Mouse (Mus musculus) 416B (cell line): ENCODE results near the gene Tnr.
A peak's percentile ranks its signal among the peaks of the same experiment; 100 is the strongest.

Source experiments
- DNase-seq: peaks from one replicate; pipeline ENCODE4 v3.0.0; 2011; ENCODE audit warnings: low read depth

Gene Tnr

DNA sequence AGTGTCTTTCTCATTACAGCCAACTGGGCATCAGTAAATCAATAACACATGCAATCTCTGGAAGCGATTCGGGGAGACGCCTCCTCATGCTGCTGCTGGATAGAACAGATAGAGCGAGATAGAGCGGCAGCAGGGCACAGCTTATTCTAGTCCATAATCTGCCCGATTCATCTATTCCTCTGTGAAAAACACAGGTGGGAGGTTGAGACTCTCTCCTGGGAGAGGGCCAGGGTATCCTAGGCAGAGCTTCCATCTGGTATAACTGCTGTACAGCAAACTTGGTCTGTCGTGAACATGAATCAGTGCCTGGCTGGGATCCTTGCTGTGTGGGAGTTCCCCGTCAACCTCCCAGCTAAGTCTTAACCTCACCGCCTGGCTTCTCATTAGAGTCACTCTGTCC, 193.4 kb downstream of the Tnr start:
- DNase-seq: no peak

DNA sequence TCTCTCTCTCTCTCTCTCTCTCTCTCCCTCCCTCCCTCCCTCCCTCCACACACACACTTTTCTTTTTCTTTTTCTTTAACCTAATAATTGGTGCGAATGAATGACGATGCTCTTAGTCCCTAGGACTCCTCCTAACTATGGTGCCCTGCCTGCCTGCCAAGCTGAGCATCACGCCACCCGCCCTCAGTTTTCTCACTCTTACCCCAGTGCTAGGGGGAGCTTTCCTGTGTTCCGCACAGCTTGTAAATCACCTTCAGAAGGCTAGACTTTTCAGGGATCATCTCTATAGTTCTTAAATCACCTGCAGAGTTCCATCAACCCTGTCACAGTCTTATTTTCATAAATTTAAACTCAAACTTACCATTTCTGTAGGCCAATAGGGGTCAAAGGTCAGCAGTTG, 200.2 kb downstream of the Tnr start:
- no peak for DNase-seq

DNA sequence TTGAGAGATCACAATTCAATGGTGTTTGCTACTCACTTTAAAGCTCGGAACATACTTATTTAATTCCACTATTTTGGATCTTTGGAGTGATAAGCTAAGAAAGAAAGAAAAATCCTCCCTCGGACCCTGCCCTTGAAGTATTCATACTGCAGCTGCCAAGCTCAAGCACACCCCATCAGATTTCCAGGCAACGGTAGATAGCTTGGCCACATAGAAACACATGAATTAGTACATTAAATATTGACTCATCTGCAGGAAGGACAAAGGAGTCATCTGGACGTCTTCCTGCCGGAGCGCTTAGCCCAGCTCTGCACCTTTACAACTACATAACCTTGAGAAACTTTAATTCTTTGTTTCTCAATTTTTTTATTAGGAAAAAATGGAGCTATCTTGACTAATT, 205.7 kb downstream of the Tnr start:
- DNase-seq: no peak

DNA sequence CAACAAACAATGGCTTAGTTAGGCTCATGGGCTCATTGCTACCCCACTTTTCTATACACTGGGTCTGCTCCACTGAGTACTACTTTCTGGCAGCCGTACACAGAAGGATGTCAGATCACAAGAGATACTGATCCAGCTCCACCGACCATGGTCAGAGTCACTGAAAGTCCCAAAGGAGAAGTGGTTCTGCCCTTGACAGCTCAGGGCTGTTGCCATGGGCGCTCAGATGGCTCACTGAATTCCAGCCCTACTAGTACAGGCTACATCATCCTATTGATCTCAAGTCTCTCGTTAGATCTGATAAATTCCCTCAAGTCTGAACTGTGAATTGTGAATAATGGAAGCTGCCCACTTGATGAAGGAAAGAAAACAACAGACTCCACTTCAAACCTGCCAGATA, 207.3 kb downstream of the Tnr start:
- DNase-seq: no peak

DNA sequence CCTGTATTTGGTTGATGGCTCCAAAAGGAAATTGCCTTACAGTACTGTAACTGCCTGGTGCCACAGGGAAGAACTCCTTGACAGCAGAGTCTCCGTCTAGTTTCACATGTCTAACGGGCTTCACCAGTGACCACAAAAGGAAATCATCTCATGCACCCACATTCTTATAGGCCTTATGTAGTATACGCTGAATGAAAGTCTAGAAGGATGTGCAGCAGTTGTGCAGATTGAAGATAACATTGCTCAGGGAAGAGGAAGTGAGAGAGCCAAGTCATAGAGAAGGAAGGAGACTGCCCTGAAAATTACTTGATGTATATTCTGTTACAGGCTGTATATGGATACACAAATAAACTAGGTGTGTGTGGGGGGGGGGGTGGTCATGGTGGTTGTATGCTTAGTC, 211.5 kb downstream of the Tnr start:
- DNase-seq: peak; percentile 92

DNA sequence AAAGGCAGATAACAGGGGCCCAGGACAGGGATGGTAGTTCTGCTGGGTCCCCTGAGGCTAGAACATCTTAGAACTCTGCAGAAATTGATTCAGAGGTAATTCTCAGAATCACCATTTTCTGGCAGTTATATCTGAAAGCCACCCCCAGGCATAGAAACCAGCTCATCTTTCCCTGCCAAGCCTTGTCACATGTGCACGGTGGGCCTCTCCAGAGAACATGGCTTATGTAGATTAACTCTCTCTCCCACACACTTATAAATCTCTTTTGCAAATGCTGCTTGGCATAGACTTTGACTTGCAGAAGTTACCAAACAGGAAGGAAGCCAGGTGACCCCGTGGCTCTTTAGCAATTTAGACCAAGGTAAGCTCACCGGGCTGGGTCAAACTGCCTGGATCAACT, 215.9 kb downstream of the Tnr start:
- DNase-seq: no peak

DNA sequence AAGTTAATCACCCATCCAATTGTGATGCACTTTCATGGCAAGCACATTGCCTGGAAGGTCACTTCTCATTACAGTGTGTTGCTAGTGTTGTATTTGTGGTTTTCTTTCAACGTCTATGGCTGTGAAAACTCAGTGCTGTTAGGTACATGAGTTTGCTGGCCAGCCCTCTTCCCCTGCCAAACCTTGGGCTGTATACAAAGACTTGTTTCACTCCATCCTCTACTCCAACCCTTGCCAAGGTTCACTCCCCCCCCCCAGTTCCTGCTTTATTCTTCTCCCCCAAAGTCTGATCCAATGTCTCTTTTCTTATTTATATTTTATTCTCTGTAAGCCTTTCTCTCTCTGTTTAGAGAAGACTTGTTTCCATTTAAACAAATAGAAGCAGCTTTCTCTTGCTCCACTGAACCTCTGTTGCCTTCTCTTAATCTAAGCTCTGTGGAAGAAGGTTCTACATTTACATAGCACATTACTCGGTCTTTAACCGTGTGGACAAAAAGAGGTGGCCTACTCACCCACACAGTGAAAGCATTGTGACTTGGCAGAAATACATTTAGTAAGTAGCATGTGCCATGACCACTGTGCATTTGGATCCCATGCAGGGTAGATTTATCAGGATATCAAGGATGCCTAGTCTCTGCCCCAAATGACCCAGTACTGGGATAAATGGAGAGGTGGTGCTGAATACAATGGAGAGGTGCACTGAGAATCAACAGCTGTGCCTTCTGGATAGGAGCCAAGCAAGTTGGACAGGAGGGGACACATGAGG, 217.9 kb downstream of the Tnr start:
- DNase-seq: no peak

DNA sequence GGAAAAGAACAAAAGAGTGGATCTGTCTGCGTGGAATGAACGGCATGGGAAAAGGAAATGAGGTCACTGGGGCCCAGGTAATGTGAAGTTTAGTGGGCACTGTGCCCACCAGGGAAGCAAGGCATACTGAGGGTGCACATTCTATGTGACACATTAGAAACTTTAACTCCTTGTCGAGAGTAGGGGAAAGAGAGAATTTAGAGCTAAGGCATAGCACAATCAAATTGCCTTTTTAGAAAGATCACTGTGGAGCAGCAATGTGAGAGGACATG, 218.4 kb downstream of the Tnr start:
- DNase-seq: no peak

DNA sequence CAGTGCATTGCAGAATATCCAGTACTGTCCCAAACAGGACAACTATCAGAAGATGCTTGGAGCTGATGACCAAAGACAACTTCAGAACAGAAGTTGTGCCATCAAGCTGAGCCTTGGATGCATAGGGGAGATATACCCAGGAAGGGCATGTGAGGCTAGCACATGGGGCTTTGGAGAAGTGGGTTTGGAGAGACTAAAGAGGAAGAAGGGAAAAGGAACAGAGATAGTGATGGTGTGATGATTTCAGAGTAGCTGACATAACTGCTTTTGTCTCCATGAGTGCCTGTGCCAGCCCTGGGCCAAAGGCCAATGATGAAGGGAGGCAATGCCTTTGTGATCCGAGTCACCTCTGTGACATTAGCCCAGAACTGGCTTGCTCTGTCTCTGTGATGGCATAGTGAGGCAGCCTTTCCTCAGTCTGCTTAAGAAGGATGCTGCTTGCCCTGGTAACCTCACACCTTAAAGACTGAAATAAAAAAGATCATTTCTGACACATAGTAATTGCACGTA, 220.2 kb downstream of the Tnr start:
- DNase-seq: no peak

DNA sequence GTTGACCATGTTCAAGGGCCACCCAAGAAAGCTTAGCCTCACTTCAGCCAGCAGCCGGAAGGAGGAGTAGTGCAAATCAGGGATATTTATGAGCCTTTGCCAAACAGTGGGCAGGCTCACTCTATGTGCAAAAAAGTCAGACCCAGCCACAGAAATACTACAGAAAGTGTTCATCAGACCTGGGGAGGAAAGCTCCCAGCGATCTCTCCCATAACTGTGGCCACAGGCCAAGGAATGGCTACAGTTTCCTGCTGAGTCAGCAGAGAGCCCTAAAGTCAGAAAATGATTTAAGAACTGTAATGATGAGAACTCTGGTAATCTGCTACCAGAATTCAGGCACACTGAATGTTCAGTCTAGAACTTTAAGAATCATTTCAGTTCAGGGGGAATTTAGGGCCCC, 221.7 kb downstream of the Tnr start:
- DNase-seq: no peak

DNA sequence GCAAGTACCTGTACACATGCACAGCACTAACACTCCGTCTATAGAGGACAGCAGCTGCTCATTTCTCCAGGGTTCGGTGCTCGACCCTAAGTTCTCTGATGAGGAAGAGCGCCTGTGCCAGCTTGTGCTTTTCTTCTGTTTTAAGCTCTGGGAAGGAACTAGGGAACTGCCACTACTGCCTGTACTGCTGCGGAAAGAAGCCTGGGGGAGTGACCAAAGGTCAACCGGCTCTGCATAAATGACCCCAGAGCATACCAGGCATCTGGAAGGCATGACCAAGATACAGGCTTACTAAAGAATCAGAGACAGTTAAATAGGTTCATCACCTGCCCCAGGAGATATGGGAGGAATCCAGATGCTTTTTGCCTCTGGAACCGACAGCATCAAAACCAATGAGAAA, 224.4 kb downstream of the Tnr start:
- DNase-seq: no peak

DNA sequence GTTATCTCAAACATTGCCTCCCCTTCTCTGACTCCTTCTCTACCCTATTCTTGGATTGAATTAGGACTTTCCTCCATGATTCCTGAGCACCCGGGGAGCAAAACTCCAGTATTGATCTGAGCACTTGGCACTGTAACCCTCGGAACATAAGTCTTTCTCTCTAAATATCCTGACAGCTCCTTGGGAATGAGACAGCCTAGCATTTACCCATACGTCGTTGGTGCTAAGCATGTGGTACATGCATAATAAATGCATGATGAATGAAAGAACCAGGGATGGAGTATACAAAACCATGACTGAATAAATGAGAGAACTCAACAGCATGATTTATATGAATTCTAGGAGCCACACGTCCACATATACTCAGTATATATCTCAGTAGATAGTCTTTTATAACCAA, 226.8 kb downstream of the Tnr start:
- DNase-seq: no peak

DNA sequence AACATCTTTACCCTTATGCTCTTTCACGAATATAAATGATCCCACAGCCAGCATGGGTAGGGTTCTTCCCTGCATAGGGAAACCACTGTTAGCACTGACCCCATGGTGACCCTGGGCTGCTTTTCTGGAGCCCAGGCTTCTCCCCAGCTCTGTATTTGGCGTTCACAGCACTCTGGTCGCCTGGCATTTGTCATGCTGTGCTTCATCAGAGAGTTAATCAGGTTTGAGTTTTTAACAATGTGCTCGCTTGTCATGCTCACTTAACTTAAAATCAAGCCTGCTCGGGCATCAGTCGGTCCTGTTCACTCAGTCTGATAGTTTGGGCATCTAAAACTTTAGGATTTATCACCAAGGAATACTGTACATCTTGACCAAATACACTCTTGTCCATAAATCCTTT, 227.3 kb downstream of the Tnr start:
- no peak for DNase-seq

DNA sequence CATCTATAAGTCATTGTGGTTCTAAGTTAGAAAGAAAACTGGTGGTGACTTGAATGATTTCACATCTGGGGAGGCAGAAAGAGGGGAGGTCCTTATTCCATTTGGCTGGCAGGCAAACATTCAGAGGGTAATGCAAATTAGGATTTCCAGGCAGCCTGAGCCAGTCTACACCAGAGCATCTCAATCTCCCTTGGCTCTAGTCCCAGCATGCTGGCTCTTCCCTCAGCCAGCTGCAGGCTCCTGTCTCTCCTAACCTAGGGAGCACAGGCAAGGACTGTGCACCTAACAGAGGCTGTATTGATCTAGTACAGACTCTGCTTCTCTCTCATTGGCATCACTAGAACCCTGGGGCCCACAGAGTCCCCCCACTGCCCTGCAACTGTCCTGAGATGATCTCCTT, 237.4 kb downstream of the Tnr start:
- no peak for DNase-seq

DNA sequence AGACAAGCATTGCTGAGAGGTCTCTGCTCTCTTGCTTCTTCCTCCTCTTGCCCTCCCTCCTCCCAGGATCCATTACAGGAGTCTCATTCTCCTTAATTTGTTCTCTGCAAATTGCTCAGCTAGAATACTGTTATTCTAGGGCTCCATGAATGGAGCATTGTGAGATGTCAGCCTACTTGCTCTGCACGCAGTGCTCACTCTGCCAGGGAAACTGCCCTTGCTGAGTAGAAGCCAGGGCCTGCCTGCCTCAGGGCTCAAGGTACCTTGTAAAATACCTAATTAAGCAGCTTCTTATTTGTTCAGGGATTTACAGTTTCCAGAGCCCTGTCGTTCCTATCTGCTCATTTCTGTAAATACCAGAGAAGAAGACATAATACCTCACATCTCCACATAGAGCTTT, 240.3 kb downstream of the Tnr start:
- DNase-seq: no peak

DNA sequence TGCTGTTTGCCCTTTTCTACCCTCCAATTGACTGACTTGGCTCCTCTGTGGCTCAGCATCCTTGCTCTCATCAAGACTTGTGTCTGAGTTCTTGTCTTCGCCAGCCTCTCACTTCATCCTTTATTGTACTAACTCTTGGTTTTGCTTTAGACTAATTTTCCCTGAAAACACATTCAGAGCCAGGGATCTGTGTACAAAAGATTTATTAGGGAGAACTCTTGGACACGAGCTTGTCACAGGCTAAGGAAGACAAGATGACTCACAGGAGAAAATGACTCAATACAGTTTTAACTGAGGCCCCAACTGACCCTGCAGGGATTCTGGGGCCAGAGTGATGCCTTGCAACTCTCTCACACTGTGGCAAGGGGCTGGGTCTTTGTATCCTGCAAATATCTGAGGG, 241.3 kb downstream of the Tnr start:
- no peak for DNase-seq

DNA sequence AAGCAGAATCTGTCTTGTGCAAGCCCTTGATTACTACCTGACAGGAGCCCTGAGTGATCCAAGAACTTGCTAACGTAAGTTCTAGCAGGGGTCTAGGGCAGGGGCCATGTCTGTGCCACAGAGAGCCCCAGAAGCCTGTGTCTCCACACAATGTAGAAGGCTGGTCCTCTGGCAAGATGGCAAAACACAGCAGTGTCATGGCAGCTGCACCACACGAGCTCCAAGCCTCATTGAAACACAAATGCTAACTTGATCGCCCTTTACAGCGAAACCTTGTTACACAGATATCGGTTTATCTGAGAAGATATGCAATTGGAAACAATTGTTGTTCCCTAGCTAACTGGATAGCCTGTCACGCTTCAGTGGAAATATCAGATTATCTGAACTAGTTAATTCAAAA, 246.4 kb downstream of the Tnr start:
- no peak for DNase-seq

DNA sequence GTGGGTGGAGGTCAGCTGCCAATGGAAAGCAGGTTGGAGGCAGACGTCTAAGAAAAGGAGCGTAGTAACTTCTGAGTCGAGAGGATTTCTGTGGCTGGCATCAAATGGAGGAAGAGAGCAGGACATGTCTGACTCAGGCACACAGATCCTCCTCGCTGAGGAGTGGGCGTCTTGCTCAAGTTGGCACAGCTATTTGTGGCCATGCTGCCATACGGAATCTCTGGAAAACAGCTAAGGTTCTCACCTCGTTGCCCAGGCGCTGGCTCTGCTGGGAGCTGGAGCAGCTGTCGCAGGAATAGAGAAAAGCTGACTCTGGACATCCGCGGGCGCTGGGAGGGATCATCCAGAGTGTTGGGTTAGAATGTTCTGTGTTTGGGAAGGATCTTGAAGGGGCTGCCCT, 250.1 kb downstream of the Tnr start:
- no peak for DNase-seq

DNA sequence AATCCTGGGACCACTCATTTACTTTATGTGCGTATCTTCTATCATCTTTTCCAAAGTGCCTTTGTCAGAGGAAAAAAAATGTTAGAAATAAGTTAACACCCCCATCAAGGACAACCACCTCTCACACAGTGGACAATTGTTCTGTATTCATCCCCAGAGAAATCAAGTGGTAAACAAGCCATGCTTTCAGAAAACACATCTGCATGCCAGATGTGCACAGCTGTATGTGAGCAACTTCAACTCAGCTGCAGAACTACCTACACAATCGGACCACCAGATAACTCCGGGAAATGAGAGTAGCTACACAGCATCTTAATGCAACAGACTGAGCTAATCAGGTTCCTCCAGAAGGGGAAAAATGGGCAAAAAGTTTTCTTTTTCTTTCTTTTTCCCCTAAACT, 251.6 kb downstream of the Tnr start:
- DNase-seq: no peak

DNA sequence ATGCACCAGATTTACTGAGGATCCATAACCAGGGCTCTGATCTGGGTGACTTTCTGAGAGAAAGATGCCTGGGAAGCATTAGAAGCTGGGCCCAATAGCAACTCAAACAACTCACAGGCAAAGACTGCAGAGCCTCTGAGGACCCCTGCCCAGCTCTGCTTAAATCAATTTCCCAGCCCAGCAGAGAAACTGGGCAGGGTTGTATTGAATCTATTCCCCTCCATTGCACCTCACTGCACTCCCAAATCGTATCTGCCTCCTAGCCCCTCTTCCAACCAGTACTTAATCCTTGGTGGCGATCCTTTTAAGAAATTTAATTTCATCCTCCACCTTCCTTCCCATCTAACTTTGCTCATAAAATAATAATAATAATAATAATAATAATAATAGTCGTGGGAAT, 253.5 kb downstream of the Tnr start:
- no peak for DNase-seq

DNA sequence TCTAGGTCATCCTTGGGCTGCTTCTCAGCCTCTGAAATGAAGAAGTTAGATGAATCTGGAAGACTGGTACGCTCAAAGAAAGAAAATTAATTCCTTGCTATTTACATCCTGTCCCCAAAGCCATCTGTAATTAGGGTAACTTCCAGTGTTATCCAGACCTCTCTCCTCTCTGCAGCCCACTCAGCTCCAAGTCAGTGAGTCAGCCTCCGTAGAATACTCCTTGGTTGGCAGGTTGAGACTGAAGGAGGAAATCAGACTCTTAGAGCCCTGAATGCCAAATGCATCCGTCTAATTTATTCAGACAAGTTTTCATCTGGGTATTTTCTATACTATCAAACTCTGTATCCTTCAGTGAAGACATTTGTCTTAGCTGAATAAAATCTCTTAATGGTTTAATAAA, 255.9 kb downstream of the Tnr start:
- DNase-seq: no peak

DNA sequence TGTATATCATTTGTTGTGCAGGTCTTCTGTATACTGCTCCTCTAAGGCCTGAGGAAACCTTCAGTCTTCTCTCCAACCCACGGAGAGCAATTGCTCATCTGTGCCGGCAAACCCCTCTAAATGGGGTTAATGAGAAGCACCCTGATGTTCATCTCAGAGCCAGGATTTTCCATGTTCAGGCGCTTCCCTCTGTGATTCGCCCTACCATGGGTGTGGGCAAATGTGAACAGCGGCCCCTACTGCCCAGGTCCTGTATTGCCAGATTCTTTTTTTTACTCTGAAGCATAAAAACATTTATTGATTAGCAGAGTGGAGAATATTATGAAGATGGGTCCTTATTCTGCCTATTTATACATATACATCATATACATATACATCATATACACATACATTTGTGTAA, 260.3 kb downstream of the Tnr start:
- DNase-seq: peak; percentile 22

DNA sequence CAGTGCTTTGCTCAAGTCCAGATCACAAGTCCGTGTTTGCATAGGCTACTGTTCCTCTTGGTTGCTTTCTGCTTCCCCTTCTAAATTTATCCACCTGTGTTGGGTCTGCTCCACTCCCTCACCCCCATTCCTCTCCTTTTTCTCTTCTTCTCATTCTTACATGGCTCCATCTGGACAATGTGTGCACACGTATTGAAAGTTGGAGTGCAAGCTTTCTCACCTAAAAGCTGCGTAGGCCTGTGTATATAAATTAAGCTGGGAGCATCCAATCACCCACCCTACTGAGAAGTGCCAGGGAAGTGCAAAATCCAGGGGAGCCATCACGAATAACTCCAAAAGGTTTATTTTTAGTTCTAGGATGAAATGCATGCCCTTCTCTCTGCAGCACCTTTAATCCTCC, 264.7 kb downstream of the Tnr start:
- DNase-seq: no peak

DNA sequence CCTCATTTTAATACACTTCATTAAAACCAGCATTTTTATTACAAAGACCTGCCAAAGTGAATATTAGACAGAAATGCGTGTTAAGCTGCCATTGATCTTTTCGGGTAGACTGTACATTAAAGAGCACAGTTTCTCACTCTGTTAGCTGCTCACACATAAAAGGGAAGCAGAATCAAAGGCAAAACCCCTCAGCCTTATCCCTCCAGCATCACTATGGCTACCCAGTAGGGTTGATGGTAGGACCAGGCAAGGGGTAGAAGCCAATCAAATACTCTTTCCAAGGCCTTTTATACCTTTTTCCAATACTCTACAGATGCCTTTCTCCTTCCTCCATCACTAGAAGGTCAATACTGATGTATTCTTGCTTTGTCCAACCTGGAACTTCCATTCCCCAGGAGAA, 269.0 kb downstream of the Tnr start:
- no peak for DNase-seq

DNA sequence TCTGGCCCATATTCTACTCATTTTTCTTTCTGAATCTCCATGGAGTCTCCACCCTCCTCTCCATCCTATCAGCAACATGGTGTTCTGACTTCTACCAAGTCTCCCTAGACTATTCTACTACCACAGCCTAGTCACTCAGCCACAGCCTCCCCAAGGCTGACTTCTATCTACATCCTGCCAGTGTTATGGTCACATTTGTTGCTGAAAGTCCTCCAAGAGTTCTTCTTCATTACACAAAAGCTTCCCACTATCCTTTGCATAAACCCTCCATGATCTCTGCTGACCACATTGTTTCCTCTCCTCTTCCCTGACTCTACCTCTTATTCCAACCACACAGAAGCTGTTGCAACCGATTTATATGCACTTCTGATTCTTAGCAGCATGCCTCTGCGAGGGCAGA, 272.5 kb downstream of the Tnr start:
- peak; percentile 56 for DNase-seq
